Mouse (Mus musculus): ENCODE measurements around the gene Gpn3. TPM values are rescaled to one million over a fixed set of nuclear protein-coding genes. Genes with fewer than 3 reads are reported as not detected.
"Not testable (repeated sequence)": the region's sequence is repeated elsewhere in the genome, so short reads cannot be mapped to it uniquely, and the experiment has no call there.

Gene Gpn3
- polyA plus RNA-seq, 1 experiment from 2014 or later: 38.9 TPM

- no peak overlapping the region for H3K4me3 ChIP-seq (replicated peaks; ENCODE audit: low read length)
- H3K9me3 ChIP-seq (ENCODE audit: control insufficient read depth, low read length): no peaks in the 10 kb centered on the region
- no peak overlapping the region for H3K4me2 ChIP-seq (replicated peaks)
- H3K4me1 ChIP-seq (replicated peaks; ENCODE audit: control insufficient read depth, insufficient read depth, low read length): no peaks in the 10 kb centered on the region
- 69% methylated on average over 6 of the region's 6 CpGs for WGBS
- DNase-seq (ENCODE audit: low spot score): no peak
- peaks cover 13% of the 10 kb centered on the region for H3K36me3 ChIP-seq (replicated peaks; ENCODE audit: control insufficient read depth, insufficient read depth)
- no peak overlapping the region for H3K9ac ChIP-seq
- H3K27me3 ChIP-seq (ENCODE audit: control insufficient read depth, insufficient read depth, low read length): no peaks in the 10 kb centered on the region
- no peak overlapping the region for H3K27ac ChIP-seq
- no peak for ATAC-seq (ENCODE audit: low FRiP score)
Observed at GRCm38 (mm10) chr5:122412826-122413225, 41.1 kb downstream of the Gpn3 start.

- H3K4me1 ChIP-seq (replicated peaks; ENCODE audit: control insufficient read depth, insufficient read depth, low read length): no peaks in the 10 kb centered on the region
- H3K4me2 ChIP-seq (replicated peaks): no peak overlapping the region
- no peaks in the 10 kb centered on the region for H3K27me3 ChIP-seq (ENCODE audit: control insufficient read depth, insufficient read depth, low read length)
- peaks cover 10% of the 10 kb centered on the region; the same call in 1 of the 2 replicates for H3K36me3 ChIP-seq (replicated peaks; ENCODE audit: control insufficient read depth, insufficient read depth)
- 93% methylated on average over 5 of the region's 5 CpGs for WGBS
- no peak overlapping the region for H3K27ac ChIP-seq
- ATAC-seq (ENCODE audit: low FRiP score): no peak
- no peak for DNase-seq (ENCODE audit: low spot score)
- no peak overlapping the region for H3K4me3 ChIP-seq (replicated peaks; ENCODE audit: low read length)
- H3K9me3 ChIP-seq (ENCODE audit: control insufficient read depth, low read length): no peaks in the 10 kb centered on the region
- H3K9ac ChIP-seq: no peak overlapping the region
Observed at GRCm38 (mm10) chr5:122414351-122414750, 42.7 kb downstream of the Gpn3 start.

GRCm38 (mm10) chr5:122415465-122415864 is 43.8 kb downstream of the Gpn3 start:
- ATAC-seq (ENCODE audit: low FRiP score): no peak

GRCm38 (mm10) chr5:122420676-122421075 is 49.0 kb downstream of the Gpn3 start:
- DNase-seq (ENCODE audit: low spot score); H3K27ac ChIP-seq; H3K9me3 ChIP-seq (ENCODE audit: control insufficient read depth, low read length); H3K4me3 ChIP-seq (replicated peaks; ENCODE audit: low read length); H3K4me2 ChIP-seq (replicated peaks); ATAC-seq (ENCODE audit: low FRiP score); H3K9ac ChIP-seq; H3K27me3 ChIP-seq (ENCODE audit: control insufficient read depth, insufficient read depth, low read length); H3K36me3 ChIP-seq (replicated peaks; ENCODE audit: control insufficient read depth, insufficient read depth): not testable (repeated sequence)
- H3K4me1 ChIP-seq (replicated peaks; ENCODE audit: control insufficient read depth, insufficient read depth, low read length): peaks cover 20% of the 10 kb centered on the region
- 69% methylated on average over 4 of the region's 4 CpGs for WGBS

More at GRCm38 (mm10) chr5:122415465-122415864, 43.8 kb downstream of the Gpn3 start:
- Histone ChIP-seq H3K27ac (no peak overlapping the region), H3K36me3 (replicated peaks; ENCODE audit: control insufficient read depth, insufficient read depth) (no peaks in the 10 kb centered on the region; the same call in 1 of the 2 replicates), H3K9ac (no peak overlapping the region), H3K9me3 (ENCODE audit: control insufficient read depth, low read length) (no peaks in the 10 kb centered on the region), H3K4me3 (replicated peaks; ENCODE audit: low read length) (no peak overlapping the region), H3K4me1 (replicated peaks; ENCODE audit: control insufficient read depth, insufficient read depth, low read length) (no peaks in the 10 kb centered on the region), H3K27me3 (ENCODE audit: control insufficient read depth, insufficient read depth, low read length) (no peaks in the 10 kb centered on the region), H3K4me2 (replicated peaks) (no peak overlapping the region)
- whole genome bisulfite sequencing: 91% methylated on average over 12 of the region's 12 CpGs
- no peak for DNase-seq (ENCODE audit: low spot score)

GRCm38 (mm10) chr5:122421271-122422068 is 49.8 kb downstream of the Gpn3 start, which contains the start of gene Anapc7:
TSS of gene Anapc7 (plus strand) at chr5:122421693.
- peak within 1 kb of the TSS; percentile 74 for H3K9ac ChIP-seq
- H3K4me3 ChIP-seq (replicated peaks; ENCODE audit: low read length): peak within 1 kb of the TSS; percentile 71
- ATAC-seq (ENCODE audit: low FRiP score) (peak; percentile 51; the same call in 1 of the 2 replicates), DNase-seq (ENCODE audit: low spot score) (no peak)
- no peaks in the 10 kb centered on the region for H3K27me3 ChIP-seq (ENCODE audit: control insufficient read depth, insufficient read depth, low read length)
- WGBS: 23% methylated on average over 17 of the region's 17 CpGs
- H3K4me1 ChIP-seq (replicated peaks; ENCODE audit: control insufficient read depth, insufficient read depth, low read length): peaks cover 20% of the 10 kb centered on the region
- H3K9me3 ChIP-seq (ENCODE audit: control insufficient read depth, low read length): no peaks in the 10 kb centered on the region
- no peaks in the 10 kb centered on the region for H3K36me3 ChIP-seq (replicated peaks; ENCODE audit: control insufficient read depth, insufficient read depth)
- peak within 1 kb of the TSS; percentile 72 for H3K4me2 ChIP-seq (replicated peaks)
- peak within 1 kb of the TSS; percentile 93 for H3K27ac ChIP-seq

- Histone ChIP-seq H3K27ac (peak overlapping the region; percentile 93), H3K9me3 (ENCODE audit: control insufficient read depth, low read length) (no peaks in the 10 kb centered on the region), H3K36me3 (replicated peaks; ENCODE audit: control insufficient read depth, insufficient read depth) (no peaks in the 10 kb centered on the region), H3K4me2 (replicated peaks) (peak overlapping the region; percentile 72), H3K9ac (peak overlapping the region; percentile 74), H3K4me1 (replicated peaks; ENCODE audit: control insufficient read depth, insufficient read depth, low read length) (peaks cover 20% of the 10 kb centered on the region), H3K4me3 (replicated peaks; ENCODE audit: low read length) (peak overlapping the region; percentile 71), H3K27me3 (ENCODE audit: control insufficient read depth, insufficient read depth, low read length) (no peaks in the 10 kb centered on the region)
- DNase-seq (ENCODE audit: low spot score) (peak; percentile 92), ATAC-seq (ENCODE audit: low FRiP score) (peak; percentile 89)
- WGBS: under 1% methylated on average over 73 of the region's 73 CpGs
Observed at GRCm38 (mm10) chr5:122422071-122422964, 50.6 kb downstream of the Gpn3 start.

GRCm38 (mm10) chr5:122423083-122423482 is 51.4 kb downstream of the Gpn3 start:
- ATAC-seq (ENCODE audit: low FRiP score): no peak

GRCm38 (mm10) chr5:122425550-122425949 is 53.9 kb downstream of the Gpn3 start:
- no peak overlapping the region for H3K27ac ChIP-seq
- H3K36me3 ChIP-seq (replicated peaks; ENCODE audit: control insufficient read depth, insufficient read depth): peaks cover 29% of the 10 kb centered on the region
- ATAC-seq (ENCODE audit: low FRiP score) (no peak), DNase-seq (ENCODE audit: low spot score) (no peak)
- no peaks in the 10 kb centered on the region for H3K27me3 ChIP-seq (ENCODE audit: control insufficient read depth, insufficient read depth, low read length)
- H3K4me3 ChIP-seq (replicated peaks; ENCODE audit: low read length): no peak overlapping the region
- H3K4me1 ChIP-seq (replicated peaks; ENCODE audit: control insufficient read depth, insufficient read depth, low read length): peaks cover 20% of the 10 kb centered on the region
- no peak overlapping the region for H3K9ac ChIP-seq
- no peaks in the 10 kb centered on the region for H3K9me3 ChIP-seq (ENCODE audit: control insufficient read depth, low read length)
- WGBS: 88% methylated on average over 2 of the region's 2 CpGs
- no peak overlapping the region for H3K4me2 ChIP-seq (replicated peaks)

More at GRCm38 (mm10) chr5:122423083-122423482, 51.4 kb downstream of the Gpn3 start:
- no peaks in the 10 kb centered on the region for H3K27me3 ChIP-seq (ENCODE audit: control insufficient read depth, insufficient read depth, low read length)
- peak overlapping the region; percentile 74 for H3K9ac ChIP-seq
- peak overlapping the region; percentile 71 for H3K4me3 ChIP-seq (replicated peaks; ENCODE audit: low read length)
- H3K4me2 ChIP-seq (replicated peaks): peak overlapping the region; percentile 72
- H3K4me1 ChIP-seq (replicated peaks; ENCODE audit: control insufficient read depth, insufficient read depth, low read length): peaks cover 20% of the 10 kb centered on the region
- no peaks in the 10 kb centered on the region for H3K9me3 ChIP-seq (ENCODE audit: control insufficient read depth, low read length)
- peaks cover 4% of the 10 kb centered on the region for H3K36me3 ChIP-seq (replicated peaks; ENCODE audit: control insufficient read depth, insufficient read depth)
- no peak overlapping the region for H3K27ac ChIP-seq
- 29% methylated on average over 15 of the region's 15 CpGs for WGBS
- no peak for DNase-seq (ENCODE audit: low spot score)
